Mouse (Mus musculus) embryonic facial prominence, embryonic 12.5 days (tissue): ENCODE measurements around the gene Ccm2l. TPM values are rescaled to one million over a fixed set of nuclear protein-coding genes. Genes with fewer than 3 reads are reported as not detected.

Experiments
- ATAC-seq: fragments of 200-750 bp; cut with Nextera tagmentation; 2 replicates; pipeline ENCODE4 v1.8.0; 2017; ENCODE audit not compliant: insufficient number of reproducible peaks, insufficient read depth, low FRiP score, low TSS enrichment
- H3K27ac ChIP-seq: fragments of 300-500 bp; sonication (generic); 2 replicates; pipeline ENCODE4 v1.5.1; 2016; ENCODE audit warnings: mild to moderate bottlenecking
- H3K27me3 ChIP-seq: fragments of 300-500 bp; sonication (generic); 2 replicates; pipeline ENCODE4 v1.6.1; 2016; ENCODE audit warnings: mild to moderate bottlenecking, moderate library complexity
- H3K36me3 ChIP-seq: fragments of 300-500 bp; sonication (generic); 2 replicates; pipeline ENCODE4 v1.6.1; 2016; ENCODE audit warnings: mild to moderate bottlenecking
- H3K4me1 ChIP-seq: fragments of 300-500 bp; sonication (generic); 2 replicates; pipeline ENCODE4 v1.6.1; 2016
- H3K4me2 ChIP-seq: fragments of 300-500 bp; sonication (generic); replicated peaks from 2 replicates; pipeline ENCODE4 v1.6.1; 2016; ENCODE audit warnings: mild to moderate bottlenecking, moderate library complexity
- H3K4me3 ChIP-seq: fragments of 300-500 bp; sonication (generic); 2 replicates; pipeline ENCODE4 v1.5.1; 2016; ENCODE audit warnings: mild to moderate bottlenecking
- H3K9ac ChIP-seq: fragments of 300-500 bp; sonication (generic); 2 replicates; pipeline ENCODE4 v1.6.1; 2016; ENCODE audit warnings: mild to moderate bottlenecking, moderate library complexity
- H3K9me3 ChIP-seq: fragments of 300-500 bp; sonication (generic); 2 replicates; pipeline ENCODE4 v1.6.1; 2016; ENCODE audit warnings: mild to moderate bottlenecking, moderate library complexity
- WGBS: fragments of 180-500 bp; shearing (Covaris S2); methylation state at CpG from one replicate; pipeline ENCODE4 v1.1.7; 2016; 5-methylcytosine and 5-hydroxymethylcytosine counted together
- polyA plus RNA-seq: library from polyadenylated mRNA; unstranded; fragments of >200 nt; fragmentation: Nextera tagmentation; extraction: Ambion mirVana; gene quantifications from 2 replicates; pipeline ENCODE4 v1.2.1, GENCODE M21; 2016

Ccm2l gene
- polyA plus RNA-seq, 1 experiment from 2014 or later, result 2.6 TPM

DNA sequence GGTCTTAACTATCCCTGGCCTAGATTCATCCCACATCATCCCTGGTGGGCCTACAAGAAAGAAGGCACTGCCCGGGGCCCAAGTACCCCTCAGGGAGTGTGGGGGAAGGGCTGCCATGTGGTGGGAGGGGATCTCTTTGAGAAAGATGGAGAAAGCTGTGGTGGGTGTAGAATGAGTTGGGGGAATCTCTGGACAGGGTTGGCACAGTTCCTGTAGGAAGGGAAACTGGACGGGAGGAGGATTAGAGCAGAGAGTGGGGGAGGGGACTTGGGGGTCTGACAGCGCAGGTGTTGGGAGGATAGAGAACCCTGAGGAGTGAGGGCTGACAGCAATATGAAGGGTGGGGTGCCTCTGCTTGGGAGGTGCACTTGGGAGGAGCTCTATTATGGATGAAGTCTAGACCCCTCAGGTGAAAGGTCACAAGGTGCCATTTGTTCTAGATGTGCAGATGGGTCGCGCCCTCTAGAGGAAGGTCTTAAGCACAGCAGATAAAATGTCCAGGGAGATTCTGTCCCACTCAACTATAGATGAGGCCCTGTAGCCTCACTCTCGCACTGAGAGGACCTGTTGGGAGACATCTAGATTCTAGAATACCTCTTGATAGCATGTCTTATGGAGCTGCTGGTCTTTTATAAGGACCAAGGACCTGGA lies 10.4 kb upstream of the Ccm2l start:
- Histone ChIP-seq H3K9ac (no peak overlapping the region), H3K27ac (no peak overlapping the region), H3K27me3 (peaks cover 41% of the 10 kb centered on the region), H3K4me2 (no peak overlapping the region), H3K4me1 (no peaks in the 10 kb centered on the region), H3K4me3 (no peak overlapping the region), H3K9me3 (no peaks in the 10 kb centered on the region), H3K36me3 (no peaks in the 10 kb centered on the region)
- ATAC-seq, result no peak
- 56% methylated on average over 6 of the region's 6 CpGs for WGBS

DNA sequence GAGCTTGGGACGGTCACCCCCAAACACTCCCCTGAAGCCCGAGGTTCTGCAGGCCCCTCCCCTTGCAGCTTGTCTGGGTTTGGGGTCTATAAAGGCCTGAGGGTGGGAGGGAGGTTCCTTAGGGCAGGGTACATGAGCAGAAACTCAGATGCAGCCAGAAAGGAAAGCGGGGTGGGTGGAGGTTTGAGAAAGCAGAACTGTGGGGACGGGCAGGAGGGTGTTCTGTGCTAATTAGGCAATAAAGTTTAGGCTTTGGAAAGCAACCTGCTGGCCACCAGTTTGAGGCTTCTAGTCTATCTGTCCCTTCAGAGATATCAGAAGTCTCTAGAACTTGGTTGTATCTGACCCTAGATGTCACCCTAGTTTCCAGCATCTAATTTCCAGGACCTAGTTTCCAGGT lies 7.4 kb upstream of the Ccm2l start:
- no peaks in the 10 kb centered on the region for H3K9me3 ChIP-seq
- H3K27me3 ChIP-seq, result peaks cover 17% of the 10 kb centered on the region
- no peak overlapping the region for H3K4me2 ChIP-seq
- no peaks in the 10 kb centered on the region for H3K4me1 ChIP-seq
- ATAC-seq, result no peak
- no peaks in the 10 kb centered on the region for H3K36me3 ChIP-seq
- 79% methylated on average over 4 of the region's 4 CpGs for WGBS
- H3K4me3 ChIP-seq, result no peak overlapping the region
- H3K9ac ChIP-seq, result no peak overlapping the region
- H3K27ac ChIP-seq, result no peak overlapping the region

DNA sequence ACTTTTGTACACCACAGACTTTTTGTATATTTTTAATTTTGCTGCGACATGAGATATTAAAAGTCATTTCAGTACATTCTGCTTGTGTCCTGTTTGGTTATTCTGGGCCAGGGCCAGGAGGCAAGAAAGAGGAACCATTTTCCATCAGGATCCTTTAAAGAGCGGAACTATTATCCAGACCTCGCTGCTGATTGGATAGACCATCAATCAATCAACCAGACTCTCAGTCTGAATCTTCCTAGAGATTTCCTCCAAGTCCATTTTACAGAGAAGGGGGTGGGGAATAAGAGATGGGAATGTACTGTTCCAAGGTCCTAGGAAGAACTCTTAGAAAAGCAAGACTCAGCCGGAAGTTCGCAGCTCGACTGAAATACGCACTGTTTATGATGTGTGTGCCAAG lies 5.5 kb upstream of the Ccm2l start:
- Histone ChIP-seq H3K27ac (no peak overlapping the region), H3K27me3 (no peaks in the 10 kb centered on the region; the same call in 1 of the 2 replicates), H3K4me2 (no peak overlapping the region), H3K9me3 (no peaks in the 10 kb centered on the region), H3K4me3 (no peak overlapping the region), H3K9ac (no peak overlapping the region), H3K36me3 (no peaks in the 10 kb centered on the region), H3K4me1 (no peaks in the 10 kb centered on the region)
- ATAC-seq, result no peak
- WGBS, result 88% methylated on average over 7 of the region's 7 CpGs

DNA sequence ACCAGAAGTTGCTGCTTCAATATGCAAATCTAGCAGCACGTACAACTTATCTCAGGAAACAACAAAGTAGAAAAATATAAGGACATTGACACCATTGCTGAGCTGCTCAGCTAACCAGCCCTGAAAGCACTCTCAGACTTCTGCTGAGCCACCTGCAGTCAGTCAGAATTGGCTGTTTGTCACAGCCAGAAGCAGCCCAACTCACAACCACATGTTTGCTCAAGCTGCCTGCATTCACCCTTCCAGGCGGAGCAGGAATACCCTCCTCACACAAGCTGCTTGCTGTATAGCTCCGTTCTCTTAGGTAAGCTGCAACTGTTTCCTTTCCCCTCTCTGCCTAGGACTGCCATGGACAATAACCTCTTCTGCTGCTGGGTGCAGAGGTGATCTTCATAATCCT lies 2.4 kb upstream of the Ccm2l start:
- Histone ChIP-seq H3K36me3 (no peaks in the 10 kb centered on the region), H3K4me1 (no peaks in the 10 kb centered on the region), H3K9me3 (no peaks in the 10 kb centered on the region), H3K27me3 (peaks cover 27% of the 10 kb centered on the region), H3K9ac (no peak overlapping the region), H3K4me3 (no peak overlapping the region), H3K27ac (no peak overlapping the region), H3K4me2 (no peak overlapping the region)
- 49% methylated on average over 3 of the region's 3 CpGs for WGBS
- no peak for ATAC-seq

DNA sequence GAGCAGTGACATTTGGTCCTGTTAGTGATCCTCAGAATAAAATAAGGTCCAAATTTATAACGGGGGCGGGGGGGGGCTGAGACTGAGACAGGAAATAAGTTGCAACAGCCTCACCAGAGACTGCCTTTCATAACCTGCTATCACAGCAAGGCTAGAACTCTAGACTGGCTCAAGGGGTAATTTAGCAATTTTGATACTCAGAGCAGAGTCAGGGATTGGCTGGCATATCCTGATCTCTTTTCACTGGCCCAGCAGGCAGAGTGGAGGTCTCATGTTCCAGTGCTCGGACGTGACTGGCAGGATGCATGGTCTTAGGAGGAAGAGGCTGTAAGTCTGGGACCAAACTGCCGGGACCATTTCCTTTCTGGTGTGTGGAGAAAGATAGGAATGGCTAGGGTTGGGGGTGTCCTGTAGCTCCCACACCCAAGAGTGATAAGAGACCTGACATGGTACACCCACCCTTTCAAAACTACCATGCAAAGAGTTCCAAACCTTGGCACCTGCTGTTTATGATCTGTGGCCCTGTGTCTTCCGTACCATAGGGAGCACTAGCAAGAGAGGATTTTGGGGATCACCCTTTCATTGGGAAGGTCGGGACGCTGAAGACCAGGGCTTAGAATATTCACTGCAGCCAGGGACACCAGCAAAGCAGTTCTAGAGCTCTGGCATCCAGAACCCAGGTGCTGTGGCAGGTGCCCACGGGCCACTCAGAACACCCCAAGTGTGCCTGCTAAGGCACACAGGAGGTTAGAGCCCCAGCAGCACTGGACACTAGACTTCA lies 1.4 kb upstream of the Ccm2l start:
- H3K27me3 ChIP-seq, result peaks cover 34% of the 10 kb centered on the region
- no peak overlapping the region for H3K9ac ChIP-seq
- H3K4me2 ChIP-seq, result no peak overlapping the region
- no peak overlapping the region for H3K27ac ChIP-seq
- WGBS, result 63% methylated on average over 9 of the region's 9 CpGs
- H3K4me1 ChIP-seq, result no peaks in the 10 kb centered on the region
- no peak for ATAC-seq
- H3K4me3 ChIP-seq, result no peak overlapping the region
- H3K36me3 ChIP-seq, result no peaks in the 10 kb centered on the region
- H3K9me3 ChIP-seq, result no peaks in the 10 kb centered on the region

DNA sequence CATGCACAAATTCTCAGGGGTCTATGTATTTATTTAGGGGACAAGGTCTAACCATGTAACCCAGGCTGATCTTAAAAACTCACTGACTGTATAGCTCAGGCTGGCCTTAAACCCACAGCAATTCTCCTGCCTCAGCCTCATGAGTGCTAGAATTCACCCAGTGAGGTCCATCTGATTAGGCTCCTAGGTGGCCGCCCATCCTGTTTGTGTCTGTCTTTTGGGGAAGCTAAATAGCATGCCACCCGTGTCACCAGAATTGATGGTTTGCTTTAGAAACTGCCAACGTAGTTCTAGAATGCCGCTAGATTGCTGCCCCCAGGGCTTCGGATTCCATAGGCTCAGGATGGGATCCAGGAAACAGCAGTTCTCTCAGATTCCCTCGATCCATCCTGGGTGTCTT lies 1.2 kb downstream of the Ccm2l start:
- no peak for ATAC-seq
- no peak overlapping the region for H3K9ac ChIP-seq
- no peak overlapping the region for H3K4me3 ChIP-seq
- H3K27ac ChIP-seq, result no peak overlapping the region
- H3K36me3 ChIP-seq, result no peaks in the 10 kb centered on the region
- no peaks in the 10 kb centered on the region for H3K9me3 ChIP-seq
- H3K4me2 ChIP-seq, result no peak overlapping the region
- 0 out of 2 replicates have a peak, but pooled peaks cover 3% of the 10 kb centered on the region for H3K4me1 ChIP-seq
- H3K27me3 ChIP-seq, result peaks cover 60% of the 10 kb centered on the region
- WGBS, result 32% methylated on average over 6 of the region's 6 CpGs

DNA sequence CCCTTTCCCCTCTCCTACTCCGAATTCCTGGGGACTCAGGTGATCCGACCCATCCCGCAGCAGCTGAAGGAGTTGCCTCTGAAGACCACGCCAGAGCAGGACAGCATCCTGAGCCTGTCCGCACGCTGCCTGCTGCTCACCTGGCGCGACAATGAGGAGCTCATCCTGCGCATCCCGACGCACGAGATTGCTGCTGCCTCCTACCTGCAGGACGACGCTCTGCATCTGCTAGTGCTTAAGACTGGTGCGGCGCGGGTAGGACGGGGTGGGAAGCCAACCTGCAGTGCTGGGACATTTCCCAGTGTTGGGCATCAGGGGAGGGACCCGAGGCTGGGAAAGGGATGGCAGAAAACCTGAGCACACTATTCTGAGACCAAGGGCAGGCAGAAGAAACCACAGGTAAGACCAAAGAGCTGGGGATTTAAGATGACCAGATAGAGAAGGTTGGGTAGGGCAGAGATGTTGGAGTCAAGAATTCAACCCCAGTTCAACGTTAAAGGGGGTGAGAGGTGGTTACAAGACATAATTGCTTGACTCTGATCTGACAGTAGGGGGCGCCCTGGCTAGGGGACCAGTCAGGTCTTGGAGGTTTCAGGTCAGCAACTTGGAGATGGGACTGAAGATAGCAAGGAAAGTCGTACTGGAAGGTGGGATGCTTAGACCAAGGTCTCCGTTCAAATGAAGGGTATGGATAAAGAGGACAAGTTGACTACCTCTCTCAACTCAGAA lies 5.2 kb downstream of the Ccm2l start:
- no peak overlapping the region for H3K4me3 ChIP-seq

DNA sequence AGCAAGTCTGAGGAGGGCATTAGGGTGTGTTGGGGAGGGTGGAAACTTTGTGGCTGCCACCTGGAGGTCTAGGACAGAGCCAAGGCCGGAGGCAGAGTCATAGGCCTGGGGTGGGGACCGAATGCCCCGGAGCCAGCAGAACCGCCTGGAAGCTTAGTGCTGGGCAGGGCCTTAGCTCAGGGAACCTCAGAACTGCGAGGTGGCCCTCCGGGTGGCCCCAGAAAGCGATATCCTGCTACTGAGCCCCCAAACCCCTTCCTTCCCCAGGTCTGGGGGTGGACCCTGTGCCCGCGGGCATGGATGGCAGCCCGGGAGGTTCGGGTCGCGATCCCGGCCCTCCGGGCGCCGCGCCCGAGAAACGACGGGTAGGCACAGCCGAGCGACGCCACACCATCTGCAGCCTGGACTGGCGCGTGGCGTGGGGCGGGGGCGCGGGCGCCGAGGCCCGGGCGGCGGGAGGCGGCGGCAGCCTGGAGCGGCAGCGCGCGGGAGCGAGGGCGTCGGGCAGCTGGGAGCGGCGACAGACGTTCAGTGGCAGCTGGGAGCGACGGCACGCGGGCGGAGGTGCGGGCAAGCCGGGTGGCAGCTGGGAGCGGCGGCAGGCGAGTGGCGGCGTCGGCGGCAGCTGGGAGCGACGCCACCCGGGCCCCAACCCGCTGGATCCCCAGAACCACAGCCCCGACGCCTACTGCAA lies 5.9 kb downstream of the Ccm2l start:
- Histone ChIP-seq H3K9ac (peak overlapping the region; percentile 28; the same call in 1 of the 2 replicates), H3K27me3 (peaks cover 77% of the 10 kb centered on the region), H3K4me2 (peak overlapping the region; percentile 54), H3K36me3 (no peaks in the 10 kb centered on the region), H3K9me3 (no peaks in the 10 kb centered on the region), H3K4me3 (peak overlapping the region; percentile 36), H3K4me1 (0 out of 2 replicates have a peak, but pooled peaks cover 3% of the 10 kb centered on the region), H3K27ac (no peak overlapping the region)
- WGBS, result 2% methylated on average over 67 of the region's 67 CpGs
- ATAC-seq, result no peak

More for the DNA sequence above, 5.2 kb downstream of the Ccm2l start:
- peaks cover 84% of the 10 kb centered on the region for H3K27me3 ChIP-seq
- 8% methylated on average over 23 of the region's 23 CpGs for WGBS
- H3K9me3 ChIP-seq, result no peaks in the 10 kb centered on the region
- H3K9ac ChIP-seq, result no peak overlapping the region
- H3K36me3 ChIP-seq, result no peaks in the 10 kb centered on the region
- H3K4me2 ChIP-seq, result no peak overlapping the region
- no peak overlapping the region for H3K27ac ChIP-seq
- 0 out of 2 replicates have a peak, but pooled peaks cover 3% of the 10 kb centered on the region for H3K4me1 ChIP-seq
- ATAC-seq, result no peak

DNA sequence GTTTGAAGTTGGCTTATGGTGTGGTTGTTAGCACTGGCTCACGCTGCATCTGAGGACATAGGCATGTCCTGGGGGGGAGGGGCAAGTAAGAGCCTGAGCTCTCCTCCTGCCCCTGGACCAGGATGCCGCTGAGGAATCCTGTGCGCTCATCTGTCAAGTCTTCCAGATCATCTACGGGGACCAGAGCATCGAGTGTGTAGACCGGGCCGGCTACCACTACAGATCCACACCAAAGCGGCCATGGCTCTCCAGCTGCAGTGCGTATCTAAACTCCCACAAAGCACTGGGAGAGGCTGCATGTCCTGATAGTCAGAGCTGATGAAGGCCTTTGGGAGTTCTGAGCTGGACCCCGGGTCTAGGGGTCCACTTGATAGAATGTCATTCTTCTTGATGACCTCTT lies 8.9 kb downstream of the Ccm2l start:
- Histone ChIP-seq H3K9me3 (no peaks in the 10 kb centered on the region), H3K4me3 (no peak overlapping the region), H3K36me3 (no peaks in the 10 kb centered on the region), H3K4me2 (no peak overlapping the region), H3K27ac (no peak overlapping the region), H3K9ac (no peak overlapping the region), H3K4me1 (0 out of 2 replicates have a peak, but pooled peaks cover 3% of the 10 kb centered on the region), H3K27me3 (peaks cover 51% of the 10 kb centered on the region)
- 88% methylated on average over 10 of the region's 10 CpGs for WGBS
- no peak for ATAC-seq

DNA sequence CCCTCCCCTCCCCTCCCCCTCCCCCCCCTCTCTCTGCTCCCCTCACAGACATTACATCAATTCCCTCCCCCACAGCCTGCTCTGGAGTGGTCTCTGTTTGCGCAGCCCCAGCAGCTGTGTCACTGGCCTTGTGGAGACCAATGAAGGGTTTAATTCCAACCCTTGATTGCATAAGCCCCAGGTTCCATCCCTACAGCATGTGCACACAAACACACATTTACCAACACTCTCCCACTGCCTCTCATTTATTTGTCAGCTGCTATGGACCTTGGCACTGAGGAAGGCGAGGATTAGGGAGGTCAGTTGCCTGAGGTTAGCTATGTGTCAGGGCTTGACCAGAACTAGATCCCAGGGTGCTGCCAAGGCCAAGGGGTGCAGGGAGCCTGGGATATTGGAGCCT lies 10.2 kb downstream of the Ccm2l start:
- 47% methylated on average over 2 of the region's 2 CpGs for WGBS
- Histone ChIP-seq H3K9me3 (no peaks in the 10 kb centered on the region), H3K9ac (no peak overlapping the region), H3K27me3 (peaks cover 40% of the 10 kb centered on the region), H3K4me1 (0 out of 2 replicates have a peak, but pooled peaks cover 3% of the 10 kb centered on the region), H3K4me2 (no peak overlapping the region), H3K27ac (no peak overlapping the region), H3K4me3 (no peak overlapping the region), H3K36me3 (no peaks in the 10 kb centered on the region)
- ATAC-seq, result no peak

DNA sequence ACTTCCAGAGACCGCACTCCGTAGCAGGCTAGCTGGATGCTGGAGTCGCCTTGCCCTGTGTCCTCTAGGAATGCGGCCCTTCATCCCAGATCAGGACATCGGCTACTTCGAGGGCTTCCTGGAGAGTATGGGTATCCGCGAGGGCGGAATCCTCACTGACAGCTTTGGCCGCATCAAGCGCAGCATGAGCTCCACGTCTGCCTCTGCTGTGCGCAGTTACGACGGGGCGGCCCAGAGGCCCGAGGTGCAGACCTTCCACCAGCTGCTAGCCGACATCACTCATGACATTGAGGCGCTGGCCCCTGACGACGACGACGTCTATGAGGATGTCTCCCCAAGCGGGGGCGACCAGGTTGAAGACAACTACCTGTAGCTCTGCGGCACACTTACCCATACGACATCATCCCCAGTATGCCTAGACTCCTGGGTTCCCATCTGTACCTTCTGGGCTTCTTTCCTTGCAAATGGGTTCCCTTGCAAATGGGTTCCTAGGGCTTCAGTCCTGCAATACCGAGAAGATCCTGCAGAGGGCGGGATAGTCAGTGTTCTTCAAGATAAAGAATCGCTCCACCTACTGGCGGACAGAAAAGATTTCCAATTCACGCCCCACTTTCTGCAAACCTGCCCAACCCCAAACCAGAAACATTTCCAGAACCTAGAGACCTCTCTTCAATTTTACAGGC lies 15.2 kb downstream of the Ccm2l start:
- Histone ChIP-seq H3K27me3 (0 out of 2 replicates have a peak, but pooled peaks cover 4% of the 10 kb centered on the region), H3K4me3 (no peak overlapping the region), H3K27ac (no peak overlapping the region), H3K4me1 (no peaks in the 10 kb centered on the region), H3K36me3 (no peaks in the 10 kb centered on the region), H3K9me3 (no peaks in the 10 kb centered on the region), H3K9ac (no peak overlapping the region), H3K4me2 (no peak overlapping the region)
- no peak for ATAC-seq
- WGBS, result 33% methylated on average over 32 of the region's 32 CpGs
